Mouse (Mus musculus) lung, adult 2 months (tissue): ENCODE results near the gene Nsf. TPM values are rescaled to one million over a fixed set of nuclear protein-coding genes. Genes with fewer than 3 reads are reported as not detected.

Experiments used
- DNase-seq: peaks from one replicate; pipeline ENCODE4 v3.0.0; 2022
- H3K4me1 ChIP-seq: fragments of 200-500 bp; 2 replicates; pipeline ENCODE4 v1.6.1; 2011; ENCODE audit warnings: low read length; ENCODE audit not compliant: control insufficient read depth, insufficient read depth
- H3K4me3 ChIP-seq: fragments of 200-500 bp; replicated peaks from 2 replicates; pipeline ENCODE3; 2011; ENCODE audit warnings: low read depth, mild to moderate bottlenecking, control low read depth, low read length; ENCODE audit errors: extremely low read depth
- CTCF ChIP-seq: fragments of 200-500 bp; IDR thresholded peaks from 2 replicates; pipeline ENCODE4 v1.5.1; 2011; ENCODE audit warnings: mild to moderate bottlenecking, low read length, control low read depth; ENCODE audit not compliant: insufficient read depth
- POLR2A ChIP-seq: fragments of 200-500 bp; IDR thresholded peaks from 2 replicates; pipeline ENCODE4 v1.6.1; 2011; ENCODE audit warnings: low read depth, mild to moderate bottlenecking, control low read depth, low read length, borderline replicate concordance; ENCODE audit errors: extremely low read depth
- WGBS: fragments of 180-500 bp; shearing (Covaris S2); methylation state at CpG from one replicate; pipeline ENCODE4 v1.1.7; 2018; 5-methylcytosine and 5-hydroxymethylcytosine counted together
- polyA plus RNA-seq: library from polyadenylated mRNA; depleted of rRNA; stranded (reverse); fragments of >200 nt; gene quantifications from 2 replicates; pipeline ENCODE4 v1.2.3, GENCODE M21; 2012

Nsf gene
- polyA plus RNA-seq, 1 experiment: 35.2 TPM

DNA sequence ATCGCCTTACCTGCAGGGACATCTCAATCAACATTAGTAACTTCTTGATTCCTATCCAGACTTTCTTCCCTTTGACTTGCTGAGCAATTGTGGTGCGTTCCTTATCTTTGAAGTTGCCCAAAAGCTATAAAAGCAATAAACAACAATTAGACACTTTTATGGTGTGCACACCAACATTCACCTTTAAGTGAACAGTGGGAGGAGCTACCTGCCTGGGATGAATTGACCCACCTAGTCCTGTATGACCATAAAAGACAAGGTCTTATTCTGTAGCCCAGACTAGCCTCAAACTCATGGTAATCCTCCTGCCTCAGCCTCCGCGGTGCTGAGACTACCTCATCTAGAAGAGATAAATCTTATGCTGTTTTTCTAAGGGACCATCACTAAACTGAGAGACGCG, 126.7 kb downstream of the Nsf start:
- WGBS: 94% methylated on average over 6 of the region's 6 CpGs
- Histone ChIP-seq H3K4me1 (no peaks in the 10 kb centered on the region), H3K4me3 (no peak overlapping the region)
- no peak for DNase-seq
- TF ChIP-seq POLR2A (no peak), CTCF (no peak)

DNA sequence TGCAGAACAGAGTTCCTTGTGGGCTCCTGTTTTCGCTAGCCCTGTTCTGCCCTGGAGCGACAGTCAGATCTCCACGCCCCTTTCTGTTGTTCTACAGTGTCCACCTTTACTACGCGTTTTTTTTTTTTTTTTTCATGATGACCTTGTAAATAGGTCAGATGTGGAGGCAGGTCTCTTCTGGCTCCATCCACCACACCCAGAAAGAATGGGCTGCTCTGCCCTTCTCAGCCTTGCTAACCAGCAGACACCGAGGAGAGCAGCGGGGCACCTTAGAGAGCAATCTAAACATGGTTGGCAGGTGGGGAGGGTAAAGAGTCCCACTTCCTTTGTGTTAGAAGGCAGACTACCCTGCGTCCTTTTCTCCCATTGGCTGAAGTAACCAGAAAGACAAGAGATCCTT, 137.1 kb downstream of the Nsf start:
- no peak overlapping the region for H3K4me3 ChIP-seq
- no peaks in the 10 kb centered on the region for H3K4me1 ChIP-seq
- TF ChIP-seq CTCF (no peak), POLR2A (no peak)
- WGBS: 82% methylated on average over 8 of the region's 8 CpGs
- no peak for DNase-seq

GRCm38 (mm10) chr11:103815986-103816385, 137.9 kb downstream of the Nsf start:
- 42% methylated on average over 13 of the region's 13 CpGs for WGBS
- no peak for TF ChIP-seq CTCF
- TF ChIP-seq POLR2A: no peak
- no peak overlapping the region for H3K4me3 ChIP-seq

DNA sequence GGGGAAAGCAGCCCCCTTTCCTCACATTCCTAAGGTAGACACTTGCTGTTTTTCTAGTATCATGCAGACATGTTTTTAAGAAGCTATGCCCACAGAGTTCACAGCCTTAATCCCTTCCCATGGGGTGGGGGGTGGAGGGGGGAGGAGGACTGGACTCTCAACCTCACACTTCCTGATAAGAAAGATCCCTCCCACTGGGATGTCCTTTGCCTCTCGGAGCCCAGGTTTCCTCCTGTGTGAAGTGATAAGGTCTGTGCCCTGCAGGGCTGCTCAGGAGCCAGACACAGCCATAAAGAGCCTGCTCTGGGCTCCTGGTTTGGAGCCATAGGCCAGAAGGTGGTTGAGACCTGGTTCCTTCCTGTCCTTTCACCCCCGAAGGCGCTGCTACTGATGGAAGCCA, 139.0 kb downstream of the Nsf start:
- no peak for DNase-seq
- Histone ChIP-seq H3K4me3 (no peak overlapping the region), H3K4me1 (0 out of 2 replicates have a peak, but pooled peaks cover 2% of the 10 kb centered on the region)
- TF ChIP-seq CTCF (no peak), POLR2A (no peak)
- WGBS: 27% methylated on average over 3 of the region's 3 CpGs

More at GRCm38 (mm10) chr11:103815986-103816385, 137.9 kb downstream of the Nsf start:
- no peaks in the 10 kb centered on the region for H3K4me1 ChIP-seq
- DNase-seq: no peak

- DNase-seq: no peak
- H3K4me3 ChIP-seq: no peak overlapping the region
- WGBS: 73% methylated on average over 25 of the region's 25 CpGs
- H3K4me1 ChIP-seq: peaks cover 5% of the 10 kb centered on the region
- TF ChIP-seq CTCF: no peak
- no peak for TF ChIP-seq POLR2A
These were observed 142.6 kb downstream of the Nsf start for GRCm38 (mm10) chr11:103811246-103811645.

DNA sequence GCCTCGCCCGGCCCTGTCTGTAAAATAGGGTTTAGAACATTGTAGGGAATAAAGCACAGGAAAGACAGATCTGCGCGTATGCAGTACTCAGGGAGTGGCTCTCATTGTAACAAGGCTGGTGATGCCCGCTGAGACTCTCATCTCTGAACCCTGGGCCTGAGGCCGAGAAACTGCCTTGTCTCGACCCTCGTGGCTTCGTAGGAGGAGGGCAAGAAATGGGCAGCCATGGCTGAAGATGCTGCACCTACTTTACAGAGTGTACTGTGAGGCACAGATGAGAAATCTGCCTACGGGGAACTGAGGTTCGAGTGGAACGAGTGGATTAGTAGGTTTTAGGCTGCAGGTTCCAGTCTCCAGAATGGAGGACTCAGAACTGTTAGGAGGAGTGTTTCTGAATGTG, 143.2 kb downstream of the Nsf start:
- H3K4me3 ChIP-seq: no peak overlapping the region

GRCm38 (mm10) chr11:103809611-103810598, 144.0 kb downstream of the Nsf start:
- H3K4me1 ChIP-seq: peaks cover 5% of the 10 kb centered on the region
- under 1% methylated on average over 106 of the region's 107 CpGs for WGBS
- no peak for TF ChIP-seq CTCF
- no peak for TF ChIP-seq POLR2A
- H3K4me3 ChIP-seq: peak overlapping the region; percentile 9
- peak; percentile 6 for DNase-seq

More for the DNA sequence above, 143.2 kb downstream of the Nsf start:
- peaks cover 5% of the 10 kb centered on the region for H3K4me1 ChIP-seq
- WGBS: 26% methylated on average over 12 of the region's 12 CpGs
- no peak for DNase-seq
- no peak for TF ChIP-seq CTCF
- TF ChIP-seq POLR2A: no peak

- DNase-seq: no peak
- Histone ChIP-seq H3K4me1 (peaks cover 5% of the 10 kb centered on the region), H3K4me3 (peak overlapping the region; percentile 9)
- TF ChIP-seq POLR2A (no peak), CTCF (no peak)
- 6% methylated on average over 29 of the region's 29 CpGs for WGBS
These were observed 144.9 kb downstream of the Nsf start for GRCm38 (mm10) chr11:103808771-103809610.

GRCm38 (mm10) chr11:103807966-103808365, 145.9 kb downstream of the Nsf start:
- no peak for DNase-seq
- H3K4me3 ChIP-seq: no peak overlapping the region
- no peak for TF ChIP-seq CTCF
- TF ChIP-seq POLR2A: no peak
- H3K4me1 ChIP-seq: peaks cover 5% of the 10 kb centered on the region
- WGBS: 34% methylated on average over 12 of the region's 12 CpGs

DNA sequence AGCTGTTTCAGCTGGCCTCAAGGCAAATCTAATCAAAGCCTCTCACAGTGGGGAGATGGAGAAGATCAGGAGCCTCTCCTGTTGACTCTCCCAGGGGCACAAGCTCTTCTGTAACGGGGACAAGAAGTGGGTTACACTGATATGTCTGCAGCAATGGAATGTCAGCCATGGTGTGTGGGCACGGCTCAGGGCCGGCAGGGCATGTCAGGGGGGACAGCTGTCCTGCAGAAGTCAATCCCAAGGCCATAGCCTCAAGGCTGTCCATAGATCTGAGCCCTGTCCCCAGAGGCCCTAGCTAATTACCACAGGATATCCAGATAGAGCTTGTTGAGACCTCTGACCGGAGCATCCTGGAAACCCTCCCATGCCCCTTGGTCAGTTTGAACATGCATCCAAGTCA, 149.1 kb downstream of the Nsf start:
- no peak for DNase-seq
- WGBS: 60% methylated on average over 4 of the region's 4 CpGs
- Histone ChIP-seq H3K4me3 (no peak overlapping the region), H3K4me1 (peaks cover 4% of the 10 kb centered on the region)
- TF ChIP-seq POLR2A: no peak
- TF ChIP-seq CTCF: no peak
